Mouse (Mus musculus) megakaryocyte, embryonic 14.5 days (primary cell): Measurements from ENCODE around the gene Cox5b. TPM values are rescaled to one million over a fixed set of nuclear protein-coding genes. Genes with fewer than 3 reads are reported as not detected.

Experiments
- H3K27me3 ChIP-seq: replicated peaks from 2 replicates; pipeline ENCODE3; 2012; ENCODE audit warnings: inconsistent platforms
- H3K36me3 ChIP-seq: replicated peaks from 2 replicates; pipeline ENCODE3; 2012; ENCODE audit warnings: low read length, inconsistent platforms, mixed read lengths
- H3K4me1 ChIP-seq: 2 replicates; pipeline ENCODE4 v1.6.1; 2012; ENCODE audit warnings: inconsistent platforms
- H3K4me3 ChIP-seq: replicated peaks from 2 replicates; pipeline ENCODE3; 2012; ENCODE audit warnings: moderate library complexity, mild to moderate bottlenecking, inconsistent platforms
- H3K9me3 ChIP-seq: 2 replicates; pipeline ENCODE4 v1.6.1; 2012; ENCODE audit warnings: inconsistent platforms
- FLI1 ChIP-seq: IDR thresholded peaks from 2 replicates; pipeline ENCODE4 v1.6.1; 2012; ENCODE audit warnings: low read length, inconsistent platforms, mixed read lengths
- GATA1 ChIP-seq: IDR thresholded peaks from 3 replicates; pipeline ENCODE4 v1.6.1; 2012; ENCODE audit warnings: mixed read lengths, low read length, inconsistent platforms, borderline replicate concordance
- polyA plus RNA-seq: library from polyadenylated mRNA; stranded (reverse); fragments of >175 nt; gene quantifications from 2 replicates; pipeline ENCODE4 v1.2.3, GENCODE M21; 2012; ENCODE audit warnings: low replicate concordance; ENCODE audit not compliant: insufficient read depth

The Cox5b gene
- polyA plus RNA-seq, 1 experiment = 3,162 TPM

DNA sequence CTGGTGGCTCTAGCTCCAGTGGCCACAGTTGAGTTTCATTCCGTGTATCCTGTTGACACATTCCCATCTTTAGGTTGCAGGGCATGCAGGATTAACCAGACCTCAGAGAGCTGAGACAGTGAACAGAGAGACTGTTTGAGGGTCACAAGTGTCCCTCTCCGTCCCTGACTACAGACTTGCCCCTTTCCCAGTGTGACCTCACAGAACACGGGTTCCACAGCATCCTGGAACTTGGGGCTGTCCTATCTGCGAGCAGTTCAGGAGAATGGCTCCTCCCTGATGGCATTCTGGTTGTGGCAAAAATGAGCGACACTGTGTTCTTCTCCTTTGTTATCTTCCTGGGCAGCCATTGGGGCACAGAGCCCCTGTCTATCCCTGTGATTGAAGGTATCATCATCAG lies 23.1 kb downstream of the Cox5b start, which contains the start of gene Actr1b:
Gene Actr1b (minus strand): TSS at position 112 of the 400 bp plus-strand sequence.
- TF ChIP-seq FLI1 (no peak), GATA1 (no peak)
- peaks cover 24% of the 10 kb centered on the region for H3K27me3 ChIP-seq
- H3K36me3 ChIP-seq = no peaks in the 10 kb centered on the region
- H3K4me1 ChIP-seq = peaks cover 6% of the 10 kb centered on the region; the same call in 1 of the 2 replicates
- peaks cover 15% of the 10 kb centered on the region for H3K9me3 ChIP-seq
- no peak within 1 kb of the TSS for H3K4me3 ChIP-seq

DNA sequence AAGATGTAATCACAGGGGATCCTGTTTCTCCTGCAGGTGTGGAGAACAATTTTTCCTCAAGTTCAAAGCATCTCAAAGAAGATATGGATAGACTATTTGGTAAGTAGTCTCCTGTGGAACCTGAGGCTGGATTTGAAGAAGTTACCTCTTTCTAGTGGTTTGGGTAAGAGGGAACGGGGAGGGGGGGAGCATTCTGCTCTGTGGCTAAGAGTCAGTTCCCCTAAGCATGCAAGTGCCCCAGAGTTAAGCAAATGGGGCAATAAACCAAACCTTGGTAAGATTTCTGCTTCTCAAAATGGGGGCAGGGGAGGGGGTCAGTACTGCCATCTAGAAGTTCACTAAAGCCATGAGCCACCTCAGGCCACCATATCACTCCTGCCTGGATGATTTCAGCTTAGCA lies 27.5 kb downstream of the Cox5b start:
- TF ChIP-seq GATA1 = no peak
- TF ChIP-seq FLI1 = no peak
- Histone ChIP-seq H3K9me3 (peaks cover 9% of the 10 kb centered on the region), H3K4me1 (peaks cover 7% of the 10 kb centered on the region; the same call in 1 of the 2 replicates), H3K4me3 (no peak overlapping the region), H3K36me3 (no peaks in the 10 kb centered on the region), H3K27me3 (peaks cover 38% of the 10 kb centered on the region)

DNA sequence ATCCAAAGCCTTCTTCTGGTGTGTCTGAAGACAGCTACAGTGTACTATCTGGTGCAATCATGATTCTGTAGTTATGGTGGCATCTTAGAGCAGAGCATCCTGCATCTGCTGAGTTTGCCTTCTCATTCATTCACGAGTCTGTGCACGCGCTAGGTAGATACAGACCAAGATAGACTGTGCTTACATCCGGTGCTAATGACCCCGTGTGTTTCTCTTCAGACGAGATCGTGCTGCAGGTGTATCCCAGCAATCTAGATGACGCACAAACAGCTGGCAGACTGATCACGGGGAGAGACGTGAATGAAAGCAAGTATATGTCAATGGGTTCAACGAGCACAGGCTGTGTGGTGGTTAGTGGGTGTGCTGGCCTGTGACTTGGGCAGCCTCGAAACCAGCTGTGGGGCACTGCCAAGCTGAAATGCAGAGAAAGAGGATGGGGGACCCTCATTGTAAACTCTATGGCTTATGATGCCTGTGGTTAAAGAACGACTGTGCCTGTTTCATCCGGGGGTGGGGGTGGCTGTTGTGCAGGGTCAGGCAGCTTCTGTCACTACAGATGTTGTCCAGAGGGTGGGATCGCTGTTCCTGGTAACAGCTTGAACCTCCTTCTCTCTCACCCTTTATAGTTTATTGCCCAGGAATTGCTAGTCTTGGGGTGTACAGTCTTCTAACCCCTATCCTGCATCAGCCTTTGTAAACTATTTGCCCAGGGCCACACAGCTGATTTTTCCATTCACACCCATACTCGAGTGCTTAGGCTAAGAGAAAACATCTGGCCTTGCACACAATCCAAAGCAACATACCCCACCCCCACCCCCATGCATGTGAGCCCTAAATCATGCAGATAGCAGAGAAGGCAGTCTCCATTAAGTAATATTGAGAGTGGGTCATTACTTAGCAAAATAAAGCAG lies 32.2 kb downstream of the Cox5b start:
- H3K36me3 ChIP-seq = no peaks in the 10 kb centered on the region

DNA sequence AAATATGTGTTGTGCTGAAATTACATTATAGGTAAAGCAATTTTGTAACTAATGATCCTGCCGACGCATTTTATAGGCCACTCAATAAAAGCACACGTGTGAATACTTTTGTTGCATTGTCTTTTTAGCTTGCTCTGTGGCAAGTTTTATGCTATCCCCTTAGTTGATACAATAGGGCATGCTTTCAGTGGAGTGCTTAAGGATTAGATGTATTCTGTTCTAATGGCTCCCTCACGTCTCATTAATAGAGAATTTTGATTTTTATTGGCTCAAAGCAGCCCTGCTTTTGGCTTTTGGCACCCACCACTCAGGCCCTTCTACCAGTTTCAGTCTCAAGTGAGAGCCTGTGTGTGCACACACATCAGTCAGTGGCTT lies 32.8 kb downstream of the Cox5b start:
- TF ChIP-seq FLI1 = no peak
- TF ChIP-seq GATA1 = no peak
- Histone ChIP-seq H3K27me3 (peaks cover 21% of the 10 kb centered on the region), H3K9me3 (no peaks in the 10 kb centered on the region), H3K36me3 (no peaks in the 10 kb centered on the region), H3K4me1 (peaks cover 7% of the 10 kb centered on the region; the same call in 1 of the 2 replicates), H3K4me3 (no peak overlapping the region)

More for the DNA sequence above, 32.2 kb downstream of the Cox5b start:
- H3K27me3 ChIP-seq = peaks cover 26% of the 10 kb centered on the region
- H3K9me3 ChIP-seq = no peaks in the 10 kb centered on the region
- peaks cover 7% of the 10 kb centered on the region; the same call in 1 of the 2 replicates for H3K4me1 ChIP-seq
- TF ChIP-seq FLI1 (no peak), GATA1 (no peak)
- H3K4me3 ChIP-seq = no peak overlapping the region

DNA sequence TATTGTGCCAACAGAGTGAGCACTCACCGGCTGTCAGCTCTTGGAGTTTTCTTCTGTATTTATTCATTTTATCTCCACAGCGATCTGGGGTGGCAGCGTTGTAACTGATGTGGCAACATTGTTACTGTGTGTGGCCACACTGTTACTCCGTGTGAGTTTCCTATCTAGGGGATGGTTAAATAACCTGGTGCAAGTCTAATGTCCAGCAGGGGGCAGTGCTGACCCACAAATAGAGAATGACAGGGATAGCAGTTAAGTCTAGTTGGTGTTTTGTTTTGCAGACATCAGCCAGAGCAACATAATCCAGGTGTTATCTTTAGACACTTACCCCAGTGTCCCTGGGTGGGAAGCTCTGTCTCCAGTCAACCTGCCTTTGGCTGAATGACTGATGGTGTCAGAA lies 46.1 kb downstream of the Cox5b start:
- Histone ChIP-seq H3K4me3 (no peak overlapping the region), H3K4me1 (peaks cover 8% of the 10 kb centered on the region), H3K36me3 (no peaks in the 10 kb centered on the region), H3K9me3 (no peaks in the 10 kb centered on the region), H3K27me3 (peaks cover 18% of the 10 kb centered on the region)
- no peak for TF ChIP-seq GATA1
- no peak for TF ChIP-seq FLI1

DNA sequence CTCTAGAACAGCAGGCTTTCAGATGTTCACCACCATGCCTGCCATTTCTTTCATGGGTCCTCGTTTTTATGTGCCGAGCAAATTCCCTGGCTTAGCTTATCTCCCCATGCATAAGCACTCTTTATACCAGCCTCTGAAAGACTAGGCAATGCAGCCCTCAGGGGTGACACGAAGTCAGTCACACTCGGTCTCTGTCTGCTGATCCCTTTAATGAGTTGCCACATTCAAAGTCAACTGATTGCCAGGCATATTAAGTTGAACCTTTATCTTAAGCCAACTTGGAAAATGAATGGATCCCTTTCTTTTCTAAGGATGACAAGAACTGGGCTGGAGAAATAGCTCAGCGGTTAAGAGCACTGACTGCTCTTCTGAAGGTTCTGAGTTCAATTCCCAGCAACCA lies 48.0 kb downstream of the Cox5b start:
- H3K36me3 ChIP-seq = no peaks in the 10 kb centered on the region
- peaks cover 10% of the 10 kb centered on the region for H3K4me1 ChIP-seq
- no peak overlapping the region for H3K4me3 ChIP-seq
- TF ChIP-seq FLI1 = no peak
- TF ChIP-seq GATA1 = no peak
- H3K27me3 ChIP-seq = peaks cover 34% of the 10 kb centered on the region
- H3K9me3 ChIP-seq = no peaks in the 10 kb centered on the region

DNA sequence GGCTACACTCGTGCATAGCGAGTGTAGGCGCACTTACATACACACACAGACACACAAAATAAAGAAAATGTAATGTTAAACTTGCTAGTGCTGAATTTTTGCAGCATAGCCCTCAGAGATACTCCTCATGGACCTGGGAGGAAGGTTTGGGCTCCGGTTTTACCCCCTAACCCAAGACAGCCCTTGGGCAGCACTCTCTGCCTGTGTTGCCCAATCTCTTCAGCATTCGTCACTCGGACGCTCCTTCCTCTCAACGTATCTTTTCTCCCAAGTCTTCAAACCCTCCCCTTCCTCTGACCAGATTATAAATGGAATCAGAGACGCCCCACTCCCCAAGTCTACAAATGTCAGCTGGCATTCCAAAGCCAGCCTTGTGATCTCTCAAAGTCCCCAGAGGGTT lies 51.8 kb downstream of the Cox5b start:
- no peaks in the 10 kb centered on the region for H3K36me3 ChIP-seq
- peaks cover 7% of the 10 kb centered on the region for H3K4me1 ChIP-seq
- no peaks in the 10 kb centered on the region for H3K9me3 ChIP-seq
- TF ChIP-seq GATA1 = no peak
- no peak for TF ChIP-seq FLI1
- no peak overlapping the region for H3K4me3 ChIP-seq
- H3K27me3 ChIP-seq = peaks cover 59% of the 10 kb centered on the region

Other genes with a start within 250 kb of the Cox5b start
- 1.1 and 6.7 TPM in 2 replicates for gene Lman2l, start 246.2 kb upstream of the Cox5b start, polyA plus RNA-seq
- 7.7 and 8.4 TPM in 2 replicates for gene Cnnm4, start 219.8 kb upstream of the Cox5b start, polyA plus RNA-seq
- 9.6 and 10.5 TPM in 2 replicates for gene Cnnm3, start 179.6 kb upstream of the Cox5b start, polyA plus RNA-seq
- 2.7 and 5.6 TPM in 2 replicates for gene Ankrd23, start 154.6 kb upstream of the Cox5b start, polyA plus RNA-seq
- gene Gm42417, start 152.0 kb upstream of the Cox5b start, polyA plus RNA-seq = not detected in 2 replicates
- gene Ankrd39, start 144.0 kb upstream of the Cox5b start, polyA plus RNA-seq = 7.9 and 10.2 TPM in 2 replicates
- gene Sema4c, start 133.1 kb upstream of the Cox5b start, polyA plus RNA-seq = 1.3 TPM in 1 of 2 replicates, not detected in the other
- gene Fam178b, start 8.3 kb upstream of the Cox5b start, polyA plus RNA-seq = 2.0 TPM in 1 of 2 replicates, not detected in the other
- not detected in 2 replicates for gene 4933424G06Rik, start 18.7 kb downstream of the Cox5b start, polyA plus RNA-seq
- 26.0 and 36.4 TPM in 2 replicates for gene Actr1b, start 23.0 kb downstream of the Cox5b start, polyA plus RNA-seq
- not detected in 2 replicates for gene Zap70, start 70.3 kb downstream of the Cox5b start, polyA plus RNA-seq